Mouse (Mus musculus): ENCODE results near the gene Scel.

Scel gene

GRCm38 (mm10) chr14:103651106-103651505 lies 138.0 kb downstream of the Scel start:
- no peak for DNase-seq (ENCODE audit: low read depth, low spot score)

DNA sequence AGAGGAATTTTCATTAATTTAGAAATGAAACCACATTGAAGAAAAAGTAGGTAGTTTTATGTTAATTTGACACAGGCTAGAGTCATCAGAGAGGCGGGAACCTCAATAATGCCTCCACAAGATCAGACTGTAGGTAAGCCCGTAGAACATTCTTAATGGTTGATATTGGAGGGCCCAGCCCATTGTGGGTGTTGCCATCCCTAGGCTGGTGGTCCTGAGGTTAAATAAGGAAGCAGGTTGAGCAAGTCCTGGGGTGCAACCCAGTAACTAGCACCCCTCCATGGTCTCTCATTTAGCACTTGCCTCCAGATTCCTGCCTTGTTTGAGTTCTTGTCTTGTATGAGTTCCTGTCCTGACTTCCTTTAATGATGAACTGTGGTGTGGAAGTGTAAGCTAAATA lies 138.4 kb downstream of the Scel start:
- no peak for DNase-seq (ENCODE audit: low read depth, low spot score)

DNA sequence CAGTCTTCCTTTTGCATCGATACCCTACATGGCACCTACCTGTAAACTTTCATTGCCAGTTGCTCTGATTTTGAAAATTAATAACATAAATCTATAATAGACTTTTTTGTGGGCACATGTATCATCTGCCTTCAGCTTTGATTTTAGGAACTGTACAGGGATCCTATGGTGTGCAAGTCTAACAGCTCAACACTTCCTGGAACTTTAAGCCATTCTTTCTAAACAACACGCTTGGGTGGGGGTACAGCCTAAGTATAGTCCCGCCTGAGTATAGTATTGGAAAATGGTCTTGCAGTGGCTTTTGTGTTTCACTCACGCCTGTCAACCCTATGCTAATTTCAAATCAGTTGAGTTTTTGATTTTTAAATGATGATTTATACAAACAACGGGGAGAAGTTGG lies 139.4 kb downstream of the Scel start:
- DNase-seq (ENCODE audit: low read depth, low spot score): no peak

DNA sequence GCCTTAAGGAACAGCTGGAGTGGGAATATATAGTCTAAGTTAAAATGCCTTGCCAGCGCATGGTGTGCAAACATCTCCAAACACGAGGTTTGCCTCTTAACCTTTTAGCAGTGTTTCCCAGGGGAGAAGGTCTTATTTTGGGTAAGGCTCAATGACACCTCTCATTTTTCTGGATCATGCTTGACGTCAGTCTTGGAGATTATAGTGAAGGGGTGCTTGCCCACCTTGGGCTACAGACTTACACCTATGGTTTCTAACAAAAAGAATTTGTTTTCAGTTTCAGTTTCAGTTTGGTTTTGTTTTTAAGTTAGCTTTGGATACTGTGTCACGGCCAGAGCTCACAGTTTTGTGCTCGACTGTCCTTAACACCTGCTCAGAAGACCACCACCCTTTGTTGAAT lies 140.7 kb downstream of the Scel start:
- no peak for DNase-seq (ENCODE audit: low read depth, low spot score)

GRCm38 (mm10) chr14:103655448-103655847 lies 142.3 kb downstream of the Scel start:
- no peak for DNase-seq (ENCODE audit: low read depth, low spot score)

DNA sequence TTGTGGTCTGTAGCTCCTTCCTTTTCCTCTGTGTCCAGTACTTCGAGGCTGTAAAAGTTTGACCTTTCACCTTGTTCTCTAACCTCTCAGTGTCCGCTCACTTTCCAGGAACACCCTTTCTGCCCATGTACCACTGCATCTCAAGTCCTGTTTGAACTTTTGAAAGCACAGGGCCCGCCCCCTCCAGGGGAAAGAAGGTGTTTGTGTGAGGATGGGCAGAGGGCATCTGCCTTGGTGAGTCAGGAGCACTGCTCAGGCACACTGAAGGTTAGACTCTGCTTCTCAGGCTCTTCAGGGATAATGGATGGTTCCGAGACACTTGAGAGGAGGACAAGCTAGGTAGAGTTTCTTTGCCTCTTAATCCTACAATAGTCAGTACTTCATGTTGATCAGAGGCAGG lies 144.7 kb downstream of the Scel start:
- DNase-seq (ENCODE audit: low read depth, low spot score): no peak
